ENCODE assay signal across 20 mouse cellular contexts in genomic region chr7:99850534-99850933, GRCm38 (mm10). TPM values are rescaled to one million over a fixed set of nuclear protein-coding genes. Genes with fewer than 3 reads are reported as not detected.
"Had no signal": no experiment of that assay in that cellular context is flagged by ENCODE, and none has a peak within 500 bp of the region (broad histone marks: within the 10 kb centered on the region; RNA-seq: fewer than 3 reads in every experiment).

No protein-coding gene starts in this region.

- H3K4me3 ChIP-seq: kidney, embryonic 15.5 days; liver, embryonic 13.5 days; myocyte; neural tube, embryonic 13.5 days; stomach, embryonic 15.5 days had no signal

- H3K4me1 ChIP-seq: stomach, embryonic 15.5 days had no signal

- H3K27ac ChIP-seq: kidney, embryonic 15.5 days; liver, embryonic 13.5 days; neural tube, embryonic 13.5 days; stomach, embryonic 15.5 days had no signal

- H3K4me2 ChIP-seq: kidney, embryonic 15.5 days; liver, embryonic 13.5 days; neural tube, embryonic 13.5 days; stomach, embryonic 15.5 days had no signal

- H3K27me3 ChIP-seq: kidney, embryonic 15.5 days; liver, embryonic 13.5 days; neural tube, embryonic 13.5 days; stomach, embryonic 15.5 days had no signal

- H3K9me3 ChIP-seq: kidney, embryonic 15.5 days; liver, embryonic 13.5 days; neural tube, embryonic 13.5 days; stomach, embryonic 15.5 days had no signal

- H3K9ac ChIP-seq: kidney, embryonic 15.5 days; liver, embryonic 13.5 days; neural tube, embryonic 13.5 days; stomach, embryonic 15.5 days had no signal

- DNase-seq: kidney, adult 11 months; kidney, adult 8-10 months; kidney, postnatal 10 days; kidney, postnatal 36 days; liver, embryonic 13.5 days; lung, adult 2 months; lung, postnatal 14 days; lung, postnatal 4 days; retina, postnatal 1 day; right cerebral cortex, postnatal 25 days; spleen, adult 18-20 months; thymus, postnatal 25 days had no signal

RNA-seq across cellular contexts. Expression of gene Xrra1, which starts 8.4 kb away (rescaled TPM):
- total RNA-seq: liver, adult 2 months; neutrophil, adult 5-6 weeks had no signal
- polyA plus RNA-seq: liver, adult 2 months; liver, embryonic 13.5 days; liver, embryonic 16.5 days had no signal

RNA-seq across cellular contexts. Expression of gene Neu3, which starts 22.3 kb away (rescaled TPM):
- total RNA-seq: monocyte, adult 5-6 weeks had no signal
